Mouse (Mus musculus) 416B (cell line): ENCODE data around the gene Aspa.

Experiments used
- DNase-seq: peaks from one replicate; pipeline ENCODE4 v3.0.0; 2011; ENCODE audit warnings: low read depth

Aspa gene

GRCm38 (mm10) chr11:73257362-73257945, 71.9 kb downstream of the Aspa start:
- no peak for DNase-seq
